Mouse (Mus musculus): ENCODE data around the gene Sowahd.

Gene Sowahd

GRCm38 (mm10) chrX:37091457-37091856, 42.8 kb downstream of the Sowahd start:
- no peak for DNase-seq (ENCODE audit: low read depth, low spot score)

GRCm38 (mm10) chrX:37095106-37095768, 46.6 kb downstream of the Sowahd start:
- DNase-seq (ENCODE audit: low read depth, low spot score), result no peak

GRCm38 (mm10) chrX:37098681-37099080, 50.0 kb downstream of the Sowahd start:
- no peak for DNase-seq (ENCODE audit: low read depth, low spot score)

Measured in ZHBTc4 (cell line).